Mouse (Mus musculus) duodenum, adult 2 months (tissue): ENCODE data around the gene Aifm1. TPM values are rescaled to one million over a fixed set of nuclear protein-coding genes. Genes with fewer than 3 reads are reported as not detected.

Experiments used
- polyA plus RNA-seq: library from polyadenylated mRNA; depleted of rRNA; stranded (reverse); fragments of >200 nt; gene quantifications from 2 replicates; pipeline ENCODE4 v1.2.3, GENCODE M21; 2012; ENCODE audit warnings: low replicate concordance; rRNA removed

The Aifm1 gene
- polyA plus RNA-seq, result 5.9 and 6.9 TPM in 2 replicates

DNA sequence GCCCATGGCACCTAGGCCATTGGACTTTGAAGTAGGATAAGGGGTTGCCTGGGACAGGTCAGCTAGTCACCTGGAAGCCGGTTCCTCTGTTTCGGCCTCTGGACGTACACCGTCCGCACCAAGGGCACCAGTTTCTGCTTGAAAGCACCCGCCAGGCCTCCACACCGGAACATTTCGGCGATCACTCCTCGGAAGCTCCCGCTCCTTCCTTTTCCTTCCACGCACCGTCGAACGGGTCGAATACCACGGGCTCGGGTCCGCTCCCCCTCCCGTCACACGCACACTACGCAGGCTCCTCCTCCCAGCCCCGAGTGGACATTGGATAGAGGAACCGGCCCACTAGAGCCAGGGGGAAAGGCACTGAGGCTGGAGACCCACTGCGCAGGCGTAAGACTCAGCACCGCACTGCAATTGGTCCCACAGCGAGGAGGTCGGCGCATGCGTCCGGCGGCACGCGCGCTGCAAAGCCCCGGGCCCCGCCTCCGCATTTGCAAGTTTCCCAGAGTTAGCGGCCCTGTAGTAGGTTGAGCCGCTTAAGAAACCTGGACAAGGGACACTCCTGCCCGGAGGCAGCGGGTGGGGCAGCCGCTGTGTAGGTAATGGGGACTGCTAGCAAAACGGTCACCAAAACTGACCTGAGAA is at the start of gene Aifm1:
Aifm1 (minus strand) TSS at position 398 of the 642 bp plus-strand sequence.

GRCm38 (mm10) chrX:48518808-48519548 is 5.6 kb upstream of the Aifm1 start, which contains the start of gene Rab33a:
Rab33a (plus strand) TSS chrX:48519285.

GRCm38 (mm10) chrX:48462754-48463507 is 50.4 kb downstream of the Aifm1 start, which contains the start of gene Elf4:
Elf4 (minus strand) TSS chrX:48463132.

Other genes starting within 250 kb of the Aifm1 start
- 3.3 and 4.4 TPM in 2 replicates for gene Bcorl1, start 172.2 kb downstream of the Aifm1 start, polyA plus RNA-seq
- 12.9 and 16.4 TPM in 2 replicates for gene Elf4, start 50.4 kb downstream of the Aifm1 start, polyA plus RNA-seq
- gene Rab33a, start 5.7 kb upstream of the Aifm1 start, polyA plus RNA-seq, result 0.23 TPM in 1 of 2 replicates, not detected in the other
- 0.19 and 0.34 TPM in 2 replicates for gene Zfp280c, start 80.9 kb upstream of the Aifm1 start, polyA plus RNA-seq
- 0.46 and 0.74 TPM in 2 replicates for gene Slc25a14, start 109.8 kb upstream of the Aifm1 start, polyA plus RNA-seq
- gene Gpr119, start 160.9 kb upstream of the Aifm1 start, polyA plus RNA-seq, result 0.13 TPM in 1 of 2 replicates, not detected in the other
- gene Rbmx2, start 181.4 kb upstream of the Aifm1 start, polyA plus RNA-seq, result 0.18 and 0.34 TPM in 2 replicates